Mouse (Mus musculus): ENCODE data around the gene Nipal3. TPM values are rescaled to one million over a fixed set of nuclear protein-coding genes. Genes with fewer than 3 reads are reported as not detected.
A peak's percentile ranks its signal among the peaks of the same experiment; 100 is the strongest.

Nipal3 gene
- polyA plus RNA-seq, 1 experiment from 2014 or later = 5.8 TPM

DNA sequence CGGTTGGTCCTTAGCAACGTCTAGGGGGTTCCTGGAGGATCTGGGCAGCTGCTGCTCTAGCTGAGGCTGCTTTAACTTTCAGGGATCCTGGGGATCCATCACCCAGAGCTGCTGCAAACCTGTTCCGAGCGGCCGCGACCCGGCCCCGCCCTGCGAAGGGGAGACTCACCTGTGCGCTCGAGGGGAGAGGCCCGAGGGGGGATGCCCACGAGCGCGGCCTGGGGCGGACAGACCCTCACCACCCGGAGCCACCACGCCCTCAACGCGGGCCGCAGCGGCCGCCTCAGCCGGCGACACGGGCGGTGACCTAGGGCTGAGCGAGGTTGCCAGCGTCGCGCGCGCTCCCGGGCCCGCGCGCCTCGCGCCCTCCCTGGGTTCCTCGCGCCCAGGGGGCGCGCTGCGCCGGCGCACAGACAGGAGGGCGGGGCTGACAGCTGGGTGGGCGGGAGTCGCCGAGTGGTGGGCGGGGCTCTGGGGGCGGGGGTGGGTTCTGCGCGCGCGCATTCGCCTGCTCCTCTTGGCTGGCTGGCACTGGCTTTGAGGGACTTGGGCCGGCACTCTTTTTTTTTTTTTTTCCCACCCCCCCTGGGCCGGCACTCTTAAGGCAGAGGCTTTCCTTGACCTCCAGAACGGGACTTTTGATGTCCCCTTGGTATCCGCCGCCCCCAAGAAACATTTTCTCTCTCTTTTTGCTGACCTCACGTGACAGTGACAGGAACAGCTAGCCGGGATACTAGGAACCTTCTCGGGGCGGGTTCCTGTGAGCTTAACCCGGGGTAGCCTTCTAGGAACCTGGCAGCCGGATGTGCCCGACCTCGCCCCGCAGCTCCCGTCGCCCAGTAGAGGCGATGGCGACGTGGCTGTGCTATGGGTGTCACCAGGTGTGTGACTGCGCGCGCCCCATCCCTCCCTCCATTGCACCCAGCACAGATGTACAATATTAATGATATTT is 61.1 kb downstream of the Nipal3 start, which contains the start of gene Rcan3:
Rcan3 (minus strand) TSS at position 411 of the 952 bp plus-strand sequence.
- H3K4me2 ChIP-seq (ENCODE audit: low read depth, low read length) = peak within 1 kb of the TSS; percentile 87
- H3K27ac ChIP-seq (ENCODE audit: low read length) = peak within 1 kb of the TSS; percentile 41
- under 1% methylated on average over 65 of the region's 79 CpGs for WGBS
- H3K9me3 ChIP-seq (replicated peaks; ENCODE audit: control insufficient read depth, low read length) = no peaks in the 10 kb centered on the region
- no peaks in the 10 kb centered on the region for H3K27me3 ChIP-seq (ENCODE audit: control insufficient read depth, insufficient read depth, low read length)
- H3K4me1 ChIP-seq (ENCODE audit: control insufficient read depth, insufficient read depth, low read length) = peaks cover 11% of the 10 kb centered on the region
- H3K4me3 ChIP-seq (ENCODE audit: low read length) = peak within 1 kb of the TSS; percentile 69
- peak; percentile 90 for ATAC-seq (replicated peaks; ENCODE audit: extremely low read depth, insufficient read depth, low FRiP score)
- H3K9ac ChIP-seq (ENCODE audit: low read length) = peak within 1 kb of the TSS; percentile 87
- no peaks in the 10 kb centered on the region for H3K36me3 ChIP-seq (ENCODE audit: control insufficient read depth, insufficient read depth)

DNA sequence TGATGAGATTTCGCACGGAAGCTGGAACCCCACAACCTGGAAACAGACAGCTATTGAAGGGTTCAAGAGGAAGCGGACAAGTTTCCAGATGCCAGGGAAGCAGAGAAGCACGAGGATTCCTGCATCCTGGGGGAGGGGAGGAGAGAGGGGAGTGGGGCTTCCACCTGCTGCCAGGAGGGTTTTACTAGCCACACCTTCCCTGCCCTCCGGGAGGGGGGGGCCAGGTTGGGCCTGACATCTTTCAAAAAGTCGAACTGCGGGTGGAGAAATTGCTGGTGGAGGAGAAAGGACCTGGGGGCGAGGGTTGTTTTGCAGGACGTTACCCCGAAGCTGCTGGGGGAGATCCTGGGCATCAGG is 61.8 kb downstream of the Nipal3 start:
- 13% methylated on average over 10 of the region's 10 CpGs for WGBS
- Histone ChIP-seq H3K27ac (ENCODE audit: low read length) (peak overlapping the region; percentile 12; the same call in 1 of the 2 replicates), H3K36me3 (ENCODE audit: control insufficient read depth, insufficient read depth) (no peaks in the 10 kb centered on the region), H3K4me2 (ENCODE audit: low read depth, low read length) (peak overlapping the region; percentile 87), H3K9me3 (replicated peaks; ENCODE audit: control insufficient read depth, low read length) (no peaks in the 10 kb centered on the region), H3K27me3 (ENCODE audit: control insufficient read depth, insufficient read depth, low read length) (no peaks in the 10 kb centered on the region), H3K4me3 (ENCODE audit: low read length) (peak overlapping the region; percentile 69), H3K4me1 (ENCODE audit: control insufficient read depth, insufficient read depth, low read length) (peaks cover 11% of the 10 kb centered on the region), H3K9ac (ENCODE audit: low read length) (peak overlapping the region; percentile 87)
- ATAC-seq (replicated peaks; ENCODE audit: extremely low read depth, insufficient read depth, low FRiP score) = no peak

DNA sequence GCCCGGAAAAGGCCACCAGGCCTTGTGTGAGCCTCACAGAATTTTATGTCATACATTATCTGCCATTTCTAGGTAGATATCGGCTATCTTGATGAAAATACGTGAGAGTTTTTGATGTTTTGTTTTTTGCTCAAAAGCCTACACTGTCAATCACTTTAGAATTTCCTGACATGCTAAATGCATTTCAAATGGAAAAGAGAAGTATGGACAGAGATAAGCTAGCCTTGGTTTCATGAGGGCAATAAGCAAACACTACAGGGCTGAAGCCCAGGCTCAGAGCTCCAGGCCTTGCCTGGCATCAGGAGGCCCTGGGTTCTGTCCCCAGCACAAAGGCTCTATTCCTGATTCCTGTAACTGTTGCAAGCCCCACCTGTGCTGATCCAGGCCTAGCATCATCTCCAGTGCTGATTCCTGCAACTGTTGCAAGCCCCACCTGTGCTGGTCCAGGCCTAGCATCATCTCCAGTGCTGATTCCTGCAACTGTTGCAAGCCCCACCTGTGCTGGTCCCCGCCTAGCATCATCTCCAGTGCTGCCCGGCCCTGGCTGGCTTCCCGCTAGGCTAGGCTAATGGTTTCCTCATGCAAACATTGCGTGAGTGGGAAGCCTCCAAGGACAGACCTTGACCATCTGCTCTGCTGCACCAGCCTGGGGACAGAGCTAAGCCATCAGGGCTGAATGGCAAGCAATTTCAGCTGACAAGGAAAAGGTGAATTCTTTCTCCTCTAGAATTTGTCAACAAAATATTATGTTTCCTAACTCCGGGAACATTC is 64.7 kb downstream of the Nipal3 start:
- H3K4me3 ChIP-seq (ENCODE audit: low read length) = no peak overlapping the region
- ATAC-seq (replicated peaks; ENCODE audit: extremely low read depth, insufficient read depth, low FRiP score) = no peak
- H3K4me1 ChIP-seq (ENCODE audit: control insufficient read depth, insufficient read depth, low read length) = peaks cover 11% of the 10 kb centered on the region
- H3K27ac ChIP-seq (ENCODE audit: low read length) = no peak overlapping the region
- 79% methylated on average over 8 of the region's 8 CpGs for WGBS
- H3K4me2 ChIP-seq (ENCODE audit: low read depth, low read length) = no peak overlapping the region
- H3K27me3 ChIP-seq (ENCODE audit: control insufficient read depth, insufficient read depth, low read length) = no peaks in the 10 kb centered on the region
- H3K9ac ChIP-seq (ENCODE audit: low read length) = no peak overlapping the region
- H3K9me3 ChIP-seq (replicated peaks; ENCODE audit: control insufficient read depth, low read length) = no peaks in the 10 kb centered on the region
- H3K36me3 ChIP-seq (ENCODE audit: control insufficient read depth, insufficient read depth) = no peaks in the 10 kb centered on the region

DNA sequence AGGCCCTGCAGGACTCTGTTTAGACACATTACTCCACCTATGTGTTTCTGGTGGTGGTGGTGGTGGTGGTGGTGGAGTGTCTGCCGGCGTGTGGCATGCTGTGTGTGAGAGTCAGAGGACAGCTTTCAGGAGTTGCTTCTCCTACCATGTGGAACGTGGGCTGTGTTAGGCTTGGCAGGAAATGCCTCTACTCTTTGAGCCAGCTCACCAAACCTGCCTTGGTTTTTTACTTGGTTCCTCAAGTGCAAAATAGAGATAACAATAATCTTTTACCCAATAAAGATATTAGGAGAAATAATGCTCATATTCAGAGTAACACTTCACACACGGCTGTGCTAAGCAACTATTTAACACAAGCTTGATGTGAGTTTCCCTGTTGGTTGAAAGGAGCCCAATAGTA is 65.5 kb downstream of the Nipal3 start:
- no peaks in the 10 kb centered on the region for H3K27me3 ChIP-seq (ENCODE audit: control insufficient read depth, insufficient read depth, low read length)
- peaks cover 7% of the 10 kb centered on the region for H3K4me1 ChIP-seq (ENCODE audit: control insufficient read depth, insufficient read depth, low read length)
- no peak overlapping the region for H3K4me2 ChIP-seq (ENCODE audit: low read depth, low read length)
- 78% methylated on average over 4 of the region's 4 CpGs for WGBS
- H3K9me3 ChIP-seq (replicated peaks; ENCODE audit: control insufficient read depth, low read length) = no peaks in the 10 kb centered on the region
- no peak overlapping the region for H3K27ac ChIP-seq (ENCODE audit: low read length)
- peaks cover 2% of the 10 kb centered on the region; the same call in 1 of the 2 replicates for H3K36me3 ChIP-seq (ENCODE audit: control insufficient read depth, insufficient read depth)
- H3K9ac ChIP-seq (ENCODE audit: low read length) = no peak overlapping the region
- ATAC-seq (replicated peaks; ENCODE audit: extremely low read depth, insufficient read depth, low FRiP score) = no peak
- H3K4me3 ChIP-seq (ENCODE audit: low read length) = no peak overlapping the region

DNA sequence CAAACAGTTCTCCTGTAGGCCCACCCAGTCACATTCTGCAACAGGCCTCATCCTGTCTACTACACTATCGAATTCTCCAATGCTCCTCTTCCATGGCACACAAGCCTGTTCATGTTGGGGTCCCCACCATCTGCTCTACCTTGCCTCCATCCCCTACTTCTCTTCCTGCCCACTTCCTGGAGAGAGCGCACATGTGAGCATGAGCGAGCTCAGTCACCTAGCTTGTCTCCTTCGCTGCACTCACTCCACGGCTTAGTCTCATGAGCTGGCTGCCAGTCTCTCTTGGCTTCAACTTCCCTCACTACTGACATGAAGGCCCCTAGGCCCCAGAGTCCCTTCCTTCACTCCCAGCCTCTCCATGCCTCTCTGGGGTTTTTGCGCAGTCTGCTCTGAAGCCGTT is 68.3 kb downstream of the Nipal3 start:
- H3K36me3 ChIP-seq (ENCODE audit: control insufficient read depth, insufficient read depth) = peaks cover 2% of the 10 kb centered on the region; the same call in 1 of the 2 replicates
- WGBS = 84% methylated on average over 7 of the region's 7 CpGs
- ATAC-seq (replicated peaks; ENCODE audit: extremely low read depth, insufficient read depth, low FRiP score) = no peak

DNA sequence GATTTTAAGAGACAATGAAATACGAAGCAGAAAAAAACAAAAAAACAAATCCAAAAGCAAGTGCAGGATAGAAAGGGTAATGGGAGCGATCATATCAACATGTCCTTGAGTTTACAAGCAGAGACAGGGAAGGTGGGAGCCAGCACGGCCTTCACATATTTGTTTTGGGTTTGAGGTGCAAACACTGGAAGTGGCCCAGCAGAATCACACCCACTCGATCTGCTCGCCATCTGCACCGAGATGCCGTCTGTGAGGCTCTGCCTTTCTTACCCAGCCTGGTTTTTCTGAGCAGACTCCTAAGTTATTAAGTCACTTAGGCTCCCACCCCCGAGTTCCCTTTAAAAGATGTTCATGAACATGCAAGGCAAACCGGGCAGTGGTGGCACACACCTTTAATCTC is 69.2 kb downstream of the Nipal3 start:
- H3K4me3 ChIP-seq (ENCODE audit: low read length) = no peak overlapping the region
- H3K27ac ChIP-seq (ENCODE audit: low read length) = no peak overlapping the region
- H3K4me2 ChIP-seq (ENCODE audit: low read depth, low read length) = no peak overlapping the region
- no peaks in the 10 kb centered on the region for H3K4me1 ChIP-seq (ENCODE audit: control insufficient read depth, insufficient read depth, low read length)
- H3K36me3 ChIP-seq (ENCODE audit: control insufficient read depth, insufficient read depth) = peaks cover 2% of the 10 kb centered on the region; the same call in 1 of the 2 replicates
- WGBS = 77% methylated on average over 9 of the region's 9 CpGs
- no peaks in the 10 kb centered on the region for H3K27me3 ChIP-seq (ENCODE audit: control insufficient read depth, insufficient read depth, low read length)
- H3K9ac ChIP-seq (ENCODE audit: low read length) = no peak overlapping the region
- no peaks in the 10 kb centered on the region for H3K9me3 ChIP-seq (replicated peaks; ENCODE audit: control insufficient read depth, low read length)
- ATAC-seq (replicated peaks; ENCODE audit: extremely low read depth, insufficient read depth, low FRiP score) = no peak

More for the DNA sequence above, 68.3 kb downstream of the Nipal3 start:
- Histone ChIP-seq H3K4me1 (ENCODE audit: control insufficient read depth, insufficient read depth, low read length) (no peaks in the 10 kb centered on the region), H3K9me3 (replicated peaks; ENCODE audit: control insufficient read depth, low read length) (no peaks in the 10 kb centered on the region), H3K4me2 (ENCODE audit: low read depth, low read length) (no peak overlapping the region), H3K27me3 (ENCODE audit: control insufficient read depth, insufficient read depth, low read length) (no peaks in the 10 kb centered on the region), H3K9ac (ENCODE audit: low read length) (no peak overlapping the region), H3K27ac (ENCODE audit: low read length) (no peak overlapping the region), H3K4me3 (ENCODE audit: low read length) (no peak overlapping the region)

DNA sequence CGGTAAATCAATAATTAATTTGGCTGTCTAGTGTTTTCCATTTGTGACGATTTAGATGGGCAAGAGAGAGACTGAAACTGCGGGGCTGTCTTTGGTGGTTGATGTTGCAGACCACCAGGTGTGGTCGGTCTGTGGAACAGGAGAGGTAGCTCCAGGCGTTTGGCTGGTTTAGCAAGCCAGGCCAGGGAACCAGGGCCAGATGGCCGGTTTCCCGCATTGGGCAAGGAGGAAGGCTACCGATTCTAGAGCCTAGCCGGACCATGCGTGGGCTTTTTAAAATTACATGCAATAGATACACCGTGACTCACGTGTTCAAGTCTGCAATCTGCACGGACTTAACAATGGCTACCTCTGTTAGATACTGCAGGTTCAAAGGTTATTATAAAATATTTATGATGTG is 73.9 kb downstream of the Nipal3 start:
- 95% methylated on average over 13 of the region's 13 CpGs for WGBS
- Histone ChIP-seq H3K4me2 (ENCODE audit: low read depth, low read length) (no peak overlapping the region), H3K36me3 (ENCODE audit: control insufficient read depth, insufficient read depth) (peaks cover 15% of the 10 kb centered on the region; the same call in 1 of the 2 replicates), H3K9ac (ENCODE audit: low read length) (no peak overlapping the region), H3K27me3 (ENCODE audit: control insufficient read depth, insufficient read depth, low read length) (no peaks in the 10 kb centered on the region), H3K27ac (ENCODE audit: low read length) (no peak overlapping the region), H3K4me1 (ENCODE audit: control insufficient read depth, insufficient read depth, low read length) (no peaks in the 10 kb centered on the region), H3K9me3 (replicated peaks; ENCODE audit: control insufficient read depth, low read length) (no peaks in the 10 kb centered on the region), H3K4me3 (ENCODE audit: low read length) (no peak overlapping the region)
- no peak for ATAC-seq (replicated peaks; ENCODE audit: extremely low read depth, insufficient read depth, low FRiP score)

DNA sequence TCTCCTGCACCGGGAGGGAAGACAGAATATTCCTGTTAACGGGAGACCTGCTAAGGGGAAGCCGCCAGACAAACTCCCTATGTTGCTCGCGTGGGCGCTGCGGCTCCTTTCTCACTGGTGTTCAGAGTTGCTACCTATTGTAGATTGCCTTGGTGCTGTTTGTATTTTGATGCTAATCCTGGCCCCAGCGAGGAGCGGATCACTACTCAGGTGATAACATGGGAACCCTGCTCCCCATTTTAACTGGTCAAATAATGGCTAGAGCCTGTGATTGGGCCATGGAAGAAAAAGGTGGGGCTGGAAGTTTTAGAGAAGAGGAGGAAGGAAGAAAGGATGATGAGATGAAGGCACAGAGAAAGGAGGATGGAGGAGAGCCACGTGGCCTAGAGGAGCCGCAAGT is 74.4 kb downstream of the Nipal3 start:
- no peaks in the 10 kb centered on the region for H3K4me1 ChIP-seq (ENCODE audit: control insufficient read depth, insufficient read depth, low read length)
- no peak overlapping the region for H3K4me2 ChIP-seq (ENCODE audit: low read depth, low read length)
- 74% methylated on average over 11 of the region's 11 CpGs for WGBS
- no peak overlapping the region for H3K9ac ChIP-seq (ENCODE audit: low read length)
- no peak overlapping the region for H3K27ac ChIP-seq (ENCODE audit: low read length)
- peaks cover 15% of the 10 kb centered on the region; the same call in 1 of the 2 replicates for H3K36me3 ChIP-seq (ENCODE audit: control insufficient read depth, insufficient read depth)
- no peak overlapping the region for H3K4me3 ChIP-seq (ENCODE audit: low read length)
- no peaks in the 10 kb centered on the region for H3K27me3 ChIP-seq (ENCODE audit: control insufficient read depth, insufficient read depth, low read length)
- H3K9me3 ChIP-seq (replicated peaks; ENCODE audit: control insufficient read depth, low read length) = no peaks in the 10 kb centered on the region
- no peak for ATAC-seq (replicated peaks; ENCODE audit: extremely low read depth, insufficient read depth, low FRiP score)

DNA sequence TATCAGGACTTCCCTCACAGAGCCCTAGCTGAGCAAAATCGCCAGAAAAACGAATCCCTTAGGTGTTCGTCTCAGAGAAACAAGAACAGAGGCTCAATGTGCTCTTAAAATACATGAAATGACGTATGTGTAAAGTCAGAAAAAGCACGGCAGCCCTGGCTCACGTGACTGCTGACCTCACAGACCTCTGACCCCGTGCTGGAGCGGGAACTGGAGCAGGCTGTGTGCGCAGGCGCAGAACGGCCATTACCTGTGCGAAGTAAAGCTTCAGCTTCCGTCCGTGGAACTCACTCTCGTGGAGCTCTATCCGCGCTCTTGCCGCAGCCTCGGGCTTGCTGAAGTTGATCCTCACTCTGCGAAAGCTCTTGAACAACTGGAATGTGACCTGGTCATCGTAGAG is 74.8 kb downstream of the Nipal3 start:
- no peak overlapping the region for H3K27ac ChIP-seq (ENCODE audit: low read length)
- peaks cover 15% of the 10 kb centered on the region; the same call in 1 of the 2 replicates for H3K36me3 ChIP-seq (ENCODE audit: control insufficient read depth, insufficient read depth)
- ATAC-seq (replicated peaks; ENCODE audit: extremely low read depth, insufficient read depth, low FRiP score) = no peak
- H3K27me3 ChIP-seq (ENCODE audit: control insufficient read depth, insufficient read depth, low read length) = no peaks in the 10 kb centered on the region
- H3K4me3 ChIP-seq (ENCODE audit: low read length) = no peak overlapping the region
- 77% methylated on average over 21 of the region's 21 CpGs for WGBS
- no peak overlapping the region for H3K9ac ChIP-seq (ENCODE audit: low read length)
- no peaks in the 10 kb centered on the region for H3K4me1 ChIP-seq (ENCODE audit: control insufficient read depth, insufficient read depth, low read length)
- H3K9me3 ChIP-seq (replicated peaks; ENCODE audit: control insufficient read depth, low read length) = no peaks in the 10 kb centered on the region
- no peak overlapping the region for H3K4me2 ChIP-seq (ENCODE audit: low read depth, low read length)

All from heart, embryonic 16.5 days (tissue).